Mouse (Mus musculus): ENCODE measurements around the gene Dock8. TPM values are rescaled to one million over a fixed set of nuclear protein-coding genes. Genes with fewer than 3 reads are reported as not detected.

Dock8 gene
- polyA plus RNA-seq, 1 experiment: 0.72 TPM

DNA sequence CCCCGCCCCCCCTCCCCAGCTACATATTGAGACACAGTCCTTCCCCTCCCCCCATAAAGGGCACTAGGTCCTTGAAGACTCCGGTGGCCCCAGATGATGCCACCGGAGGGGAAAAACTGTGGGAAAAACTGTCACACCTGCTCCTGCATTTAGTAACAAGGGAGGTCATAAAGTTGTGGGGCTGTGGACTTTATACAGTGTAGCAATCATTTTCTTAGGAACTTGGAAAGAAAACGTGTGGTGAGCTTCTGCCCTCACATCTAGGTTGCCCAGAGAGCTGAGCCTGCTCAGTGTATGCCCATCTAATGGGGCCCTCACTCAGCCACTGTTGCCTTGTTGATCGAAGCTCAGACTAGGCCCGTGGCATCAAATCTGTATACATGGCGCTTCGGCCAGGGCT is 246.7 kb downstream of the Dock8 start:
- H3K4me1 ChIP-seq (ENCODE audit: control insufficient read depth, insufficient read depth, low read length): no peaks in the 10 kb centered on the region
- H3K27ac ChIP-seq (ENCODE audit: insufficient read depth, low read length): no peak overlapping the region
- WGBS: 91% methylated on average over 8 of the region's 8 CpGs
- no peak for TF ChIP-seq POLR2A (IDR thresholded peaks at IDR 0.05; ENCODE audit: borderline replicate concordance, insufficient read depth, low read length)
- TF ChIP-seq CTCF (IDR thresholded peaks at IDR 0.05; ENCODE audit: borderline replicate concordance, insufficient read depth, low read depth, low read length): no peak
- no peak overlapping the region for H3K4me3 ChIP-seq (replicated peaks; ENCODE audit: insufficient read depth, low read depth, low read length)
- H3K27me3 ChIP-seq (ENCODE audit: control insufficient read depth, insufficient read depth, low read length): no peaks in the 10 kb centered on the region
- DNase-seq: no peak

GRCm38 (mm10) chr19:25247858-25248552 is 248.7 kb downstream of the Dock8 start:
- H3K27ac ChIP-seq (ENCODE audit: insufficient read depth, low read length): no peak overlapping the region
- no peak overlapping the region for H3K4me3 ChIP-seq (replicated peaks; ENCODE audit: insufficient read depth, low read depth, low read length)
- TF ChIP-seq POLR2A (IDR thresholded peaks at IDR 0.05; ENCODE audit: borderline replicate concordance, insufficient read depth, low read length) (no peak), CTCF (IDR thresholded peaks at IDR 0.05; ENCODE audit: borderline replicate concordance, insufficient read depth, low read depth, low read length) (no peak)
- DNase-seq: no peak
- WGBS: 81% methylated on average over 14 of the region's 14 CpGs
- no peaks in the 10 kb centered on the region for H3K27me3 ChIP-seq (ENCODE audit: control insufficient read depth, insufficient read depth, low read length)
- no peaks in the 10 kb centered on the region for H3K4me1 ChIP-seq (ENCODE audit: control insufficient read depth, insufficient read depth, low read length)

DNA sequence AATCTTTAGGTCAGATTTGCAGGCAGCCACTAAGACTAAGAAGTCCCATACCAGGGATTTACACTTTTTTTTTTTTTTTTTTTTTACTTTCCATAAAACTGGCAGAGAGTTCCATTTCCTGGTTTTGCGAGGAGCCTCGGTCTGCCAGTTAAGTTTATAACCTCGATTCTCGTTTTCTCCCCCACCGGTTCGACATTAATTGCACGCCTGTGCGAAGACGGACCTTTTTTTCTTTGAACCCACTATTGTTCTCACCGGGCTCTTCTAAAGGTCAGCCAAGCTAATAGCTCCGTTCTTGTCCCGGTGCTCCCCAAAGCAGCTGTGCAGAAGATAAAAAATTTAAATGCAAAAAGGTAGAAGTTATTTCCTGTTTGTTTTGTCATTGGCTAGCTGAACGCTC is 249.9 kb downstream of the Dock8 start:
- TF ChIP-seq CTCF (IDR thresholded peaks at IDR 0.05; ENCODE audit: borderline replicate concordance, insufficient read depth, low read depth, low read length) (no peak), POLR2A (IDR thresholded peaks at IDR 0.05; ENCODE audit: borderline replicate concordance, insufficient read depth, low read length) (no peak)
- no peak for DNase-seq
- Histone ChIP-seq H3K27ac (ENCODE audit: insufficient read depth, low read length) (no peak overlapping the region), H3K4me1 (ENCODE audit: control insufficient read depth, insufficient read depth, low read length) (no peaks in the 10 kb centered on the region; the same call in 1 of the 2 replicates), H3K27me3 (ENCODE audit: control insufficient read depth, insufficient read depth, low read length) (no peaks in the 10 kb centered on the region), H3K4me3 (replicated peaks; ENCODE audit: insufficient read depth, low read depth, low read length) (no peak overlapping the region)
- WGBS: 29% methylated on average over 13 of the region's 13 CpGs

DNA sequence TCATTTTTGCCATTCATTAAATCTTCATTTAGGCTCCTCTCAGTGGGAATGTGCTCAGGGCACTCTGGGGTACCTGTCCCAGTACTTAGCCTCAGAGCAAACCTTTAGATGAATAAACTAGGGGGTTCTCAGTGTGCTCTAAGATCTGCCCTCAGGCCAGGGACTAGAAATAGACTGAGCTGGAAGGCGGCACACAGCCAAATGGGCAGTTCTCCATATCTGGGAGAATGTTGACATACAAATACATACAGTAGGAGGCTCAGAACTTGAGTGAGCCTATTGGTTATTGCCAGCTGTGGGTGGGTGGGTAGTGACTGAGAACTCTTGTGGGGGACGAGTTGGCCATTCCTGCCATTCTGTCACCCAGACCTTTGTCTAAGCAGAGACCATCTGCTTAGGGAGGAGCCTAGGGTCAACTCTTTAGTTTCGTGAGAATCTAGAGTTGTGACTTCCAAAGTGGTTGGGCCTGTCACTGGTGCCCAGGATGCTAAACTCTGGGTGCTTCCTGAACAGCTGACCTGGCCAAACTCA is 252.3 kb downstream of the Dock8 start:
- Histone ChIP-seq H3K27ac (ENCODE audit: insufficient read depth, low read length) (no peak overlapping the region), H3K4me3 (replicated peaks; ENCODE audit: insufficient read depth, low read depth, low read length) (no peak overlapping the region), H3K4me1 (ENCODE audit: control insufficient read depth, insufficient read depth, low read length) (no peaks in the 10 kb centered on the region; the same call in 1 of the 2 replicates), H3K27me3 (ENCODE audit: control insufficient read depth, insufficient read depth, low read length) (no peaks in the 10 kb centered on the region)
- WGBS: 46% methylated on average over 3 of the region's 3 CpGs
- DNase-seq: no peak
- TF ChIP-seq CTCF (IDR thresholded peaks at IDR 0.05; ENCODE audit: borderline replicate concordance, insufficient read depth, low read depth, low read length) (no peak), POLR2A (IDR thresholded peaks at IDR 0.05; ENCODE audit: borderline replicate concordance, insufficient read depth, low read length) (no peak)

Other genes with a start within 250 kb of the Dock8 start
- 3.8 and 4.3 TPM in 2 replicates for gene Pgm5, start 137.7 kb upstream of the Dock8 start, polyA plus RNA-seq (2012; rRNA removed)
- 166 and 167 TPM in 2 replicates for gene Gm10053, start 123.8 kb upstream of the Dock8 start, polyA plus RNA-seq (2012; rRNA removed)
- gene Foxd4, start 98.3 kb upstream of the Dock8 start, polyA plus RNA-seq (2012; rRNA removed): 0.07 TPM in 1 of 2 replicates, not detected in the other
- 12.8 and 13.0 TPM in 2 replicates for gene Cbwd1, start 37.9 kb upstream of the Dock8 start, polyA plus RNA-seq (2012; rRNA removed)
- 11.5 and 12.0 TPM in 2 replicates for gene Kank1, start 237.4 kb downstream of the Dock8 start, polyA plus RNA-seq (2012; rRNA removed)

Measured in cerebellum, adult 2 months (tissue).